Mouse (Mus musculus): ENCODE measurements at regions not wholly inside any gene's neighbourhood (a gene's known extent, or its start where the extent isn't known, plus 50 kb on each side); places are given as distances from the start of the nearest gene placed in this dataset.

DNA sequence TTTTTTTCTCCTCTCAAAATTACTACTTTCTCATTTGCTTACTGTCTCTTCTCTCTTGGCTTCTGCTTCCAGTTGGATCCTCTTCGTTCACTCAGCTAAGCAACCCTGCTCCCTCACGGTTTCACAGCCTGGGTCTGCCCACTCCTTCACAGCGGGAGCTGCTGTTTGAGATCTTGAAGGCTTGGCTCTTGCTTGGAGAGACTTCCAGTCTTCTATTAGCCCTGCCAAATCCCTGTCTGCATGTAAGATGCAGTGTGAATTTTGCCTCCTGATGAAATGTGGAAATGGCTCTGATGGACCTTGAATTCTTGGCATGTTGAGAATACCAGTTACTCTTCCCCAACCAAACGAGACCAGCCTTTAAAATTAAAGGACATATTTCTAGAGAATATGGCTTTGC is 149.1 kb upstream of the Tet2 start:
- TF ChIP-seq CTCF (IDR thresholded peaks at IDR 0.05) = no peak
- TF ChIP-seq EP300 (IDR thresholded peaks at IDR 0.05) = no peak
